Mouse (Mus musculus): ENCODE measurements at regions not wholly inside any gene's neighbourhood (a gene's known extent, or its start where the extent isn't known, plus 50 kb on each side); places are given as distances from the start of the nearest gene placed in this dataset.
A peak's percentile ranks its signal among the peaks of the same experiment; 100 is the strongest.
"Not testable (repeated sequence)": the region's sequence is repeated elsewhere in the genome, so short reads cannot be mapped to it uniquely, and the experiment has no call there.

DNA sequence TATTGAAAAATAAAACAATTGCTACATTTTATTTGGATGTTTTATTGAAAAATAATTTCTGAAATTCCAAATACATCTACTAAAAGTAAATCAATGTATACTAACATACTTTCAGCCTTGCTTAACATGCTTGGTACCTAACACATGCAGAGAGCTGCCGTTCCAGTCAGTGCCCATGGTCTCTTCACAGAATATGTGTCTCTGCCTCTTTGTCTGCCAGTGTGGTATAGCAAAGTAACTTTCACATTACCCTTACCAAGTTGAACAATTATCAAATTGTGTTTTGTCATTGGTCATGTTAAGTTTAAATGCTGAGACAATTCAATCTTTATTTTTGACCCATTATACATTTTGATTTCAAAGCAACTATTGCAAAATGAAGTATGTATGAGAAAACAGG lies 1159.2 kb upstream of the Foxg1 start:
- no peak for DNase-seq (ENCODE audit: low read depth, low spot score)

DNA sequence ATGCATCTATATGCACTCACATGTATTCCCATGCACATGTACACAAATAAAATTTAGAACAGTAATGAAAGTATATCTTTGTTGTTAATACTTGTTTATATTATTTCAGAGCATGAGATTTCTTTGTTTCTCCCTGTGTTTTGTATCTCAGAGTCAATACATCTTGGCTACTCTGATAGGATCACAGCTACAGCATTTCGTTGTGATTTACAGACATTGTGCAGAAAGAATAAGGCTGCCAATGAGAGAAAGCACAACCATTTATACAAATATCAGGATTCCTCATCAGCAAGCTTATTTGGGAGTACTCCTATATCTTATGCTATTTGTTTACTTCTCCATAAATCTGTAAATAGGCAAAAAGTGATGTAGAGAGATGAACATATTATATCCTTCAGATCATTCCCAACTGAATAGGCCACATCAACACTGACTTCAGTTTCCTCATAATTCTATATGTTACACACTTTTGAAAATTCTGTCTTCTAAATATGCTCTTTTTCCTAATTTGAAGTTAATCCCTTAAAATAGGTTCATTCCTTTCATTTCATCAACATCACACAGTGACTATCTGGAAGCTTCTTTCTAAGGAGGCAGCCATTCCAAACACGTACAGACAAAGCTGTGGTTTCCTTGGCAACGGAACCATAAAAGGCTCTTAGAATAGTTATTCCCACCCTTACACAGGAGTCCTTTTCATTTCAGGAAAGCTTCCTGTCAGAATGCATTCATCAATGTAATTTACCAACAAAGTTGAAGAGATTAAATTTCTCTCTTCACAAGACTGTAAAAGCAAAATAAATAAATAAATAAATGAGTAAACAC lies 1160.3 kb upstream of the Foxg1 start:
- DNase-seq (ENCODE audit: low read depth, low spot score): no peak

DNA sequence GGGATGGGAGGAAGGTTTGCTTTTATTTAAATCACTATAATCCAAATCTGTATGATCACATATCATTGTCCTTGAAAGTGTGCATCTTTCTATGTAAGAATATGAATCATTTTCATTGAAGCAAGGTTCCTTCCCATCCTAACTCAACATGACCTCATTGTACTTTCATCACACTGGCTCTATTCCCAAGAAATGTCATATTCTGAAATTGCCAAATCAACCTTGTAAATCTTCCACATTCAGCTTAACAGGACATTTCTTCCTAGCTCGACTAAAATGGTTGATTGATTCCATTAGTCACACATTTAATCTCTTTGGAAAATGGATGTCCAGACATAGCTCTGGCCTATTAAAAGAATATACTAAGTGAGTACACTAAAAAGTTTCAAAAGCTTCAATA lies 1200.6 kb upstream of the Foxg1 start:
- DNase-seq (ENCODE audit: low read depth, low spot score): no peak

DNA sequence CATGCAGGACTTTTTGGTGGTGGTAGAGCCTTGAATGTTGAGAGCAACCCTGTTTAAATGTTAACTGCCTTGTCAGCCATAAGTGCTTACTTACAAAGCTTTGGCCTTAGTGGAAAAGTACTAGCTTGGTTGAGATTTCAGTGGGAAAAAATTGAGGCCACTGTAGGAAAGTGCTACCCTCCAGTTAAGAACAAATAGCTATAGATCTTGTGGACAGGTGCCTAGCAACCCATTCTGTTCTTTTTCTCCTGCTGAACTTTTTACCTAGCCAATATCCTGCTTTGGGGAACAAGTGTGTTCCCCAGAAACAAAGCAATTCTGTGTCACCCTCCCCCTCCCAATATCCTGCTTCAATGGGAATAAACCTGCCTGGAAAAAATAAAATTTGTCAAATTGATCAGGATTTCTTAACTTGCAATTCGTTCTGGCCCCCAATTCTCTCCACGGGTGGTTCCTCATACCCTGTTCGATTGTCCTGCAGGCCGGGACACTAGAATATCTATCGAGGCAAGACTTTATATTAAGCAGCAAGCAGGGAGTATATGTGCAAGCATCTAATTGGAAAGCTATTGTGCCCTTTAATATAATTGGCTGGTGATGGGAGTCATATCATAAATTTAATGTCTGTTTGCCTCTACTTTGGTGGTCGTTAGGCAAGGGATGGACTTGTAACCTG lies 1208.4 kb upstream of the Foxg1 start:
- DNase-seq (ENCODE audit: low read depth, low spot score): no peak

DNA sequence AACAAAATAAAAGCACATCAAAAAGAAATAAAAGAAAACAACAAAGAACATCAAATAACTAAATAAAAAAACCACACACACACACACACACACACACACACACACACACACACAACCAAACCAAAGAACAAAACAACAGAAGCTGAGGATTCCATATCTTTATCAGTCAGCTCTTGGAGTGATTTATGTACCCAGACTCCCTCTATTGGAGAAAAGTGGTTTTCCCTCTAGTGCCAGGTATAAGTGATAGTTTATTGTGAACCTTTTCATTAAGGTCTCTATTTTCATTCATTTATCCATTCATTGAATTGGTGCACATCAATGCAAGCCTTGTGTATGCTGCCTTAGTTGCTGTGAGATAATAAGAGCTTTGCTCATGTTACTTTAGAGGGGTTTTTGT lies 1236.3 kb upstream of the Foxg1 start:
- no peak for DNase-seq (ENCODE audit: low read depth, low spot score)

DNA sequence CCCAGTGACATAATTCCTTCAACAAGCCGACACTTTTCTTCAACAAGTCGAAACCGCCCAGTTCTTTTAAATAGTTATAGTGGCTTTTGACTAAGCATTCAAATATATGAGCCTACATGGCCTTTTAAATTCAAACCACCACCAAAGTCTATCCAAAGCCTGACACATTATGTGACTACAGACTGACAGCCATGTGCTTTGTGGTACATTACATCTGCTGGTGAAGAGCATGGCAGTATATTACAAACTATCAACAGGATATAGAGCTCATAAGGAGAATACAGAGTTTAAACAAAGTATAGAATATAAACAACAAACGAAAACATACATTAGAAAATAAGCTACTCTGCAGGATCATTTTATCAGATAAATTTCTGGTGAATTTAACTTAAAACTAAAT lies 1259.5 kb upstream of the Foxg1 start:
- no peak for DNase-seq (ENCODE audit: low read depth, low spot score)

DNA sequence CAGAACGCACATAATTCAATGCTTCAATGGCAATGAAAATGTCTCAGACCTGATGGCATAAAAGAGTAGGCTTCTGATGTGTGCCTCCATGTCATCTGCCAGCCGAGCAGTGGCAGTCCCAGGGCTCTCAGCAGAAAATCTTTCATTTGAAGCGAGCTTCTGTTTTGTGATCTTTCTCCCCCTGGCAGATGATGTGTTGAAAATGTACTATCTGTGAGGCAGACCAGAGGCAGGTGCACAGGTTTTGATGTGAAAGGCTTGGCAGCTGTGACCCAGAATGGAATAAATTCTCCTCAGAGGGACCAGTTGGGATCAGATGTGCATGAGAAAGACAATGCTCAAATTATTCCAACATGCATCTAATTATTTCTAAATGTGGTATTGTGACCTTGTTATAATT lies 1281.0 kb upstream of the Nova1 start:
- peak; percentile 2 for DNase-seq (ENCODE audit: low read depth, low spot score)

DNA sequence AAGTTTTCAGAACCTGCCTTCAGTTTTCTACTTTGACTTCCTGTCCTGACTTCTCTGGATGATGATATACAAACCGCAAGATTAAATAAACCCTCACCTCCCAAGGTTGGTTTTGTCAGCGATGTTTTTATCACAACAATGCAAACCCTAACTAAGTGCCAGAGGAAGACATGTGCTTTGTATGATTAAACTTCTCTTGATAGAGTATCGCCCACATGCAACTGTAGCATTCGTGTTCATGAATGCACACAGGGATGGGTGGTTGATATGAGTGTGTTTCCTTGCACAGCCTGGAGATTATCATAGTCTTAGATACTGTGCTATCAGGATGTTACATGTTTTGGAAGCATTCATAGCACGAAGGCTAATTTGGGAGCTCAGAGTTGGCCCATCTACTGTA lies 1268.3 kb upstream of the Nova1 start:
- no peak for DNase-seq (ENCODE audit: low read depth, low spot score)

DNA sequence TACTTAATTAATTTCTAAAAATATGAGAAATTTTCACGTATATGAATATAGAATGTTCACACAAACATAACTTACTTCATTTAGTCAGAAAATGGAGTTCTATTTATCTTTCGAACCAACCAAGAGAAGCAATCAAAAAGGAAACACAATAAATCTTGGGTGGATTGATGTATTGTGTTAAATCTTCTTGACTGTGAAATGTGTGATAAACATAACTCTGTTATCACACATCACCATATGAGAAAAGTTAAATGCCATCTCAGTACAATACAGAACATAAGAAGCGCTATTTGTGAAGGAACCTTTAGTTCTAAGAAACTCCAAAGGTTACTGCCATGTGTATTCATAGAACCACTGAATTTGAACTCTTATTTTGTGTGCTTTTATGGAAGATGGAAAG lies 1264.6 kb upstream of the Nova1 start:
- no peak for DNase-seq (ENCODE audit: low read depth, low spot score)

DNA sequence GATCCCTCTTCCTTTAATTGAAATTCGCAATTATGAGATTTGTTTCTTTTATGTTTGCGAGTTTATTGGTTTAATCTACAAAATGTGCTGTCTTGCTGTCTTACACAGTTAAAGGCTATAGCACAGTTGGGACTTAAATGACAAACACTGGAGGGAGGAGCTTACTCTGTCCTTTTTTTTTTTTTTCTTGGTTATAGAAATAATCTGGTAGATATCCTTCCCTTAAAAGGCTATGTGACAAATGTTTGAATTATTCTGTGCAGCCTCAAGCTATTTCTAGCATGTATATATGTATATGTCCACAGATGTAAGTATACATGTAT lies 1243.9 kb upstream of the Nova1 start:
- no peak for DNase-seq (ENCODE audit: low read depth, low spot score)

DNA sequence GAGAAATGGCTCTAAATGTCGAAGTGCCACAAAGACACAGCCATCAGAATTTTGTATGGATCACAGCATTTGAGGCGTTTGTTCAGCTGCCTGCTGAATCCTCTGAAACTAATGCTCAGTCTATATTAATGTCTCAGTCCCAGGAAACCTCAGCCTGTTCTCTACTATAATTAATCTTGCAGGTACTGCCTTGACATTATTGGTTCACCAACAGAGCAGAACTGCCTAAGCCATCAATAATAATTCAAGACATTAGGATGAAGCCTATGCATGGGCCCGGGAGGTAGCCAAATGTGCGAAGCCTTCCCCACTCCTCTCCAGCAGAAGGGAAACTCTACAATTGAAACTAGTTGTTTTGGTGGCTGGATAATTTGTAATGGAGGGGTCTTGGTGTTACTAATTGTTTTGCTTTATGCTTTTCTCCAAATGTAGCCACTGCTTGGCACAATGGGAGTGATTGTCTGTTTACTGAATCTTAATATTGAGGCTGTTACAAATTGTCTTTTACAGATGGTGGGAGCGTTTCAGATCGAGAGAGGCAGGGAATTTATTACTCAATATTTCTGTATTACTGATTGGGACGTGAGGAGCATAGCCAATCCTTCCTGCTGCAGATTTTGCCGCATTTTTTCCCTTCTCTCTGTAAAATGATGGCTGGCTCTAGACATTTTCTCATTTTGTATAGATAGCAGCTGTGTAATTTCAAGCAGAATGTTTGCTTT lies 1243.3 kb upstream of the Nova1 start:
- DNase-seq (ENCODE audit: low read depth, low spot score): no peak

DNA sequence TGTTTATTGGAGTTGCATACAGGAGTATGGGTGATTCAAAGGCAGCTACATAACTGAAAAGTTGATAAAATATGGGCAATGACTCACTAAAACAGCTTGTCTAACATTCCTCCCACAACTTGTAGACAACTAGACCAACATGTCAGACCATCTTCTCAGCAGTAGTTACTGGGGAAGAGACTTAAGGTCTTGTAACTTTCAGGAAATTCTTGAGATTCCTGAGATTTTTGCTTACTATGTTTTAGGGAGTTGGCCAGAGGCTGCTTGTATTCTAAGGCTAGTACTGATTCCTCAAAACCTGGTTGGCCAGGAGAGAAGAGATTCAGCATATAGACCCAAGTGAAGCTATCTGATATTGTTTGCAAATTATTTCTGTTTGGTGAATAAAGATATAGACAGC lies 1201.7 kb upstream of the Nova1 start:
- DNase-seq (ENCODE audit: low read depth, low spot score): no peak

DNA sequence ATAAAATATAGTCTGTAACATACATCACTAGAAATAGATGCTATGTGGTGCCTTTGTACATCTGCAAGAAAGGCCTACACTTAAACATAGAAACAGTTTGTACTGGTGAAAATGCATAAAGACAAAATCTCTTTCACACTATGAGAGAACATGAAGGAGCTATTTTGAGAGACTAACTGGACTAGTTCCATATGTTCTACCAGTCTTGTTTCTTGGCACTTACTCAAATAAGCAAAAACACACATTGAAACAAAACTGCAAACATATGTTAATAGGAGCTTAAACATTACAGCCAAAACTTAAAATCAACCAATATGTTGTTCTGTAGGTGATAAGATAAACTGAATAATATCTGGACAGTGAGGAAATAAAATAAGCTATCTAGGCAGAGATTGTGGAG lies 1157.1 kb upstream of the Nova1 start:
- DNase-seq (ENCODE audit: low read depth, low spot score): no peak

DNA sequence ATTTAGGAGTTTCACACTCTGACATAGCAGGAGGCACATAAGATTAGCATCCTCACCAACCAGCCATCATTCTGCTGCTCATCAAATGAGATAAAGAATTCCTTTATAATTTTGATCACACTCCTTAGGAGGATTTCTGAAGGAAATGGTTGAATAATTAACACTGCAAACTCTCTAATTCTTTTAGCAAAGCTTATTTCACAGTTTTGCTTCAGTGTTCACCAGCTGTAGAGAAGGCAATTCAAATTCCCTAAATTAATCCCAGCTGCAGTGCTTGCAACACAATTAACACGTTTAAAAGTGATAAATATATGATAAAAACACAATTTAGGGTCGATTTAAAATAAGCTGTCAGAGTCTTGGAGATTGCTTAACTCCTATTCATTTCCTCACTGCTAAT lies 1150.9 kb upstream of the Nova1 start:
- no peak for DNase-seq (ENCODE audit: low read depth, low spot score)

DNA sequence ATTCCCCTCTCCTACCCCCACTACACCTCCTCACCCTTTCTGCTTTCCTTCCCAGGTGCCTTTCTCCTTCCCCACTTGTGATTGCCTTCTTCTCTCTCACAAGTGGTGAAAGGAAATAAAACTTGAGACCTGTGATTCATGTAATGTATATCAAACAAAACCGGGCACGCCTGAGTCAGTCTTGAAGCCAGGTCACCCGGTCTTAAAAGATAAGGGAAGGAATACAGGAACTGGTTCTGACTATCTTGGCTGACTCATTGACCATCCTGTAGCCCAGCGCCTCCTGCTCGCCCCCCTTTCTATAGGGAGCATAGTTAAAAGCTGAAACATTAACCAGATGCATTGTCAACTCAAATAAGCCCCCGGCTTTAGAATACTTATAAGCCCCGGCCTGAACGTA lies 1135.6 kb upstream of the Nova1 start:
- DNase-seq (ENCODE audit: low read depth, low spot score): no peak

DNA sequence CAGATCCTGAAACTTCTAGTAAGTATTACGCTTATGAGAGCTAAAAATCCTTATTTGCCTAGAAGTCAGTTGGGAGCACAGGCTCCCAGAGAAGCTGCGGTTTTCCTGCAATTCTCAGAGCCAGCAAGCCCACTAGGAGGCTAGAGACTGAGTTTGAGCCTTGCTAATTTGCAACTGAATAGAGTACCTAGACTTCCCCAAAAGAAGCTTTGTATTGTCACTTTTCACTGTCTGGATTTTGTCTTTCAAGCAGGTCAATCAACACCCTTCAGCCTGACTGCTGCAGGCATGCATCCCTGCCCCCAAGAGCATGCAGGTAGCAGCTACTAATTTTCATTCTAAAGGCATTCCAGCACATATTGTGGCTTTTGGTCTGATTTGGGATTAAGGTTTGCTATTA lies 1120.8 kb upstream of the Nova1 start:
- DNase-seq (ENCODE audit: low read depth, low spot score): not testable (repeated sequence)

DNA sequence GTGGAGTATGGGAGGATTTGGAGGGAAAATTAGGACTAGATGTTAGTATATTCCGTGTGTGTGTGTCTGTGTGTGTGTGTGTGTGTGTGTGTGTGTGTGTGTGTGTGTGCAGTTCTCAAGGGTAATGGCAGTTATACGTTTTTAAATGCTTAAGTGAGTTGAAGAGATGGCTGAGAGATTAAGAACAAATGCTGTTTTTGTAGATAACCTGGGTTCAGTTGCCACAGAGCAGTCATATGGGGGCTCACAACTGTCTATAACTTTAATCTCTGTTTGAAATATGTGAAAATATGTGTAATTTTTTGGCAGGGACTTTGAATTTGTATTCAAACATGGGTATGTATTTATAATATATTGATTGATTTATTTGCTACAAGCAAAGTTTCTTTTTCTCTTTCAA lies 1108.3 kb upstream of the Nova1 start:
- no peak for DNase-seq (ENCODE audit: low read depth, low spot score)
